Comparison of ENCODE assay signal across 35 mouse cellular contexts in genomic region chr12:42658226-42658625, GRCm38 (mm10).
"Had no signal": no experiment of that assay in that cellular context is flagged by ENCODE, and none has a peak within 500 bp of the region (broad histone marks: within the 10 kb centered on the region; RNA-seq: fewer than 3 reads in every experiment).

No protein-coding gene starts in this region.

- H3K4me3 ChIP-seq: heart, embryonic 10.5 days; heart, embryonic 12.5 days; heart, embryonic 13.5 days; heart, embryonic 15.5 days; hindbrain, embryonic 10.5 days; hindbrain, embryonic 12.5 days; hindbrain, embryonic 13.5 days; hindbrain, embryonic 15.5 days; intestine, embryonic 15.5 days; kidney, embryonic 15.5 days; layer of hippocampus, adult 2 months had no signal

- DNase-seq: heart, postnatal 10 days; heart, postnatal 14 days; heart, postnatal 36 days; heart, postnatal 4 days; kidney, adult 11 months; kidney, adult 18-20 months; kidney, adult 2 months; kidney, adult 8-10 months; kidney, adult 9 months; kidney, postnatal 10 days; kidney, postnatal 14 days; kidney, postnatal 25 days; kidney, postnatal 36 days; kidney, postnatal 4 days; layer of hippocampus, adult 9-11 months; layer of hippocampus, postnatal 36 days had no signal

- H3K36me3 ChIP-seq: heart, embryonic 10.5 days; heart, embryonic 12.5 days; heart, embryonic 13.5 days; heart, embryonic 15.5 days; hindbrain, embryonic 10.5 days; hindbrain, embryonic 12.5 days; hindbrain, embryonic 13.5 days; hindbrain, embryonic 15.5 days; intestine, embryonic 15.5 days; kidney, embryonic 15.5 days had no signal

- ATAC-seq: hindbrain, embryonic 16.5 days; hindbrain, postnatal 0 days; inflammation-experienced regulatory T-cells, adult 6 months; intestine, embryonic 15.5 days; intestine, embryonic 16.5 days; intestine, postnatal 0 days had no signal

- H3K9me3 ChIP-seq: heart, embryonic 10.5 days; heart, embryonic 12.5 days; heart, embryonic 13.5 days; heart, embryonic 15.5 days; hindbrain, embryonic 10.5 days; hindbrain, embryonic 12.5 days; hindbrain, embryonic 13.5 days; hindbrain, embryonic 15.5 days; intestine, embryonic 15.5 days; kidney, embryonic 15.5 days had no signal

- H3K4me2 ChIP-seq: heart, embryonic 11.5 days; heart, embryonic 12.5 days; heart, embryonic 13.5 days; heart, embryonic 15.5 days; hindbrain, embryonic 12.5 days; hindbrain, embryonic 13.5 days; hindbrain, embryonic 14.5 days; hindbrain, embryonic 15.5 days; intestine, embryonic 15.5 days; kidney, embryonic 15.5 days had no signal

- H3K4me1 ChIP-seq: heart, embryonic 10.5 days; heart, embryonic 12.5 days; heart, embryonic 13.5 days; heart, embryonic 15.5 days; hindbrain, embryonic 10.5 days; hindbrain, embryonic 12.5 days; hindbrain, embryonic 13.5 days; hindbrain, embryonic 15.5 days; intestine, embryonic 15.5 days; kidney, embryonic 15.5 days had no signal

- H3K27me3 ChIP-seq: heart, embryonic 12.5 days; heart, embryonic 13.5 days; heart, embryonic 15.5 days; hindbrain, embryonic 12.5 days; hindbrain, embryonic 13.5 days; hindbrain, embryonic 15.5 days; intestine, embryonic 15.5 days; kidney, embryonic 15.5 days had no signal

- H3K9ac ChIP-seq: heart, embryonic 12.5 days; heart, embryonic 13.5 days; heart, embryonic 15.5 days; hindbrain, embryonic 12.5 days; hindbrain, embryonic 13.5 days; hindbrain, embryonic 14.5 days; hindbrain, embryonic 15.5 days; intestine, embryonic 15.5 days; kidney, embryonic 15.5 days had no signal

- H3K27ac ChIP-seq: heart, embryonic 10.5 days; heart, embryonic 13.5 days; heart, embryonic 15.5 days; hindbrain, embryonic 10.5 days; hindbrain, embryonic 12.5 days; hindbrain, embryonic 13.5 days; hindbrain, embryonic 14.5 days; hindbrain, embryonic 15.5 days; hindbrain, postnatal 0 days; intestine, embryonic 15.5 days; kidney, embryonic 15.5 days; kidney, postnatal 0 days; layer of hippocampus, adult 2 months had no signal
